Mouse (Mus musculus) subcutaneous adipose tissue, adult 2 months (tissue): ENCODE measurements around the gene Gm4301. TPM values are rescaled to one million over a fixed set of nuclear protein-coding genes. Genes with fewer than 3 reads are reported as not detected.

Experiments
- polyA plus RNA-seq: library from polyadenylated mRNA; depleted of rRNA; stranded (reverse); fragments of >200 nt; gene quantifications from 2 replicates; pipeline ENCODE4 v1.2.3, GENCODE M21; 2012; ENCODE audit warnings: low replicate concordance; rRNA removed

Gm4301 gene
- polyA plus RNA-seq, result not detected in 2 replicates

DNA sequence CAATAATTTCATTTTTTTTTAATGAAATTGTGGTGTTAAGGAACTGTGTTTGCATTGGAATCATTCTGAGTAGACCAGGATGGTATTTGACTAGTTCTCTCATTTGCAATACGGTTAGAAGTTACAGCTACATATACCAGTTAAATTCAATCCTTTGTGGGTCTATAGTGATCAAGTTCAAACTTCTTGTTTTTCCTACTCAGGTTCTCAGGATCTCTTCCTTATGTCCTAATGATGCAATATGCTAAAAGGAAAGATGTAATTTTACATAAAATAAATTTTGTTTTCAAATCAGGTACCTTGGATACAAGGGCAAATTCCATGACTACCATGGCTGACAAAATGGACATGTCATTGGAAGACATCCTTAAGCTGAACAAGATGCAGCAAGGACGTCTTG is at the start of gene Gm4301:
Gm4301 (plus strand) TSS at position 301 of the 400 bp plus-strand sequence.

GRCm38 (mm10) chr10:100340536-100340935 is 5.1 kb downstream of the Gm4301 start, which contains the start of gene Gm4302:
Gm4302 (plus strand) TSS chr10:100340836.

DNA sequence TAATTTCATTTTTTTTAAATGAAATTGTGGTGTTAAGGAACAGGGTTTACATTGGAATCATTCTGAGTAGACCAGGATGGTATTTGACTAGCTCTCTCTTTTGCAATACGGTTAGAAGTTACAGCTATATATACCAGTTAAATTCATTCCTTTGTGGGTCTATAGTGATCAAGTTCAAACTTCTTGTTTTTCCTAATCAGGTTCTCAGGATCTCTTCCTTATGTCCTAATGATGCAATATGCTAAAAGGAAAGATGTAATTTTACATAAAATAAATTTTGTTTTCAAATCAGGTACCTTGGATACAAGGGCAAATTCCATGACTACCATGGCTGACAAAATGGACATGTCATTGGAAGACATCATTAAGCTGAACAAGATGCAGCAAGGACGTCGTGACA is 10.2 kb downstream of the Gm4301 start, which contains the start of gene Gm4303:
Gm4303 (plus strand) TSS at position 301 of the 400 bp plus-strand sequence.

DNA sequence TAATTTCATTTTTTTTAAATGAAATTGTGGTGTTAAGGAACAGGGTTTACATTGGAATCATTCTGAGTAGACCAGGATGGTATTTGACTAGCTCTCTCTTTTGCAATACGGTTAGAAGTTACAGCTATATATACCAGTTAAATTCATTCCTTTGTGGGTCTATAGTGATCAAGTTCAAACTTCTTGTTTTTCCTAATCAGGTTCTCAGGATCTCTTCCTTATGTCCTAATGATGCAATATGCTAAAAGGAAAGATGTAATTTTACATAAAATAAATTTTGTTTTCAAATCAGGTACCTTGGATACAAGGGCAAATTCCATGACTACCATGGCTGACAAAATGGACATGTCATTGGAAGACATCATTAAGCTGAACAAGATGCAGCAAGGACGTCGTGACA is 15.3 kb downstream of the Gm4301 start, which contains the start of gene Gm4305:
Gm4305 (plus strand) TSS at position 301 of the 400 bp plus-strand sequence.

GRCm38 (mm10) chr10:100361038-100361437 is 25.6 kb downstream of the Gm4301 start, which contains the start of gene Gm4307:
Gm4307 (plus strand) TSS chr10:100361338.

DNA sequence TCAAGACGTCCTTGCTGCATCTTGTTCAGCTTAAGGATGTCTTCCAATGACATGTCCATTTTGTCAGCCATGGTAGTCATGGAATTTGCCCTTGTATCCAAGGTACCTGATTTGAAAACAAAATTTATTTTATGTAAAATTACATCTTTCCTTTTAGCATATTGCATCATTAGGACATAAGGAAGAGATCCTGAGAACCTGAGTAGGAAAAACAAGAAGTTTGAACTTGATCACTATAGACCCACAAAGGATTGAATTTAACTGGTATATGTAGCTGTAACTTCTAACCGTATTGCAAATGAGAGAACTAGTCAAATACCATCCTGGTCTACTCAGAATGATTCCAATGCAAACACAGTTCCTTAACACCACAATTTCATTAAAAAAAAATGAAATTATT is 47.0 kb downstream of the Gm4301 start, which contains the start of gene Gm4312:
Gm4312 (minus strand) TSS at position 101 of the 400 bp plus-strand sequence.

Other genes starting within 250 kb of the Gm4301 start
- gene Gm4302, start 5.2 kb downstream of the Gm4301 start, polyA plus RNA-seq, result not detected in 2 replicates
- gene Gm4303, start 10.3 kb downstream of the Gm4301 start, polyA plus RNA-seq, result not detected in 2 replicates
- gene Gm4305, start 15.4 kb downstream of the Gm4301 start, polyA plus RNA-seq, result not detected in 2 replicates
- not detected in 2 replicates for gene Gm4307, start 25.7 kb downstream of the Gm4301 start, polyA plus RNA-seq
- not detected in 2 replicates for gene Gm4312, start 46.9 kb downstream of the Gm4301 start, polyA plus RNA-seq
- gene Tmtc3, start 151.7 kb downstream of the Gm4301 start, polyA plus RNA-seq, result 7.8 and 13.0 TPM in 2 replicates
- 0.42 and 0.48 TPM in 2 replicates for gene Cep290, start 151.9 kb downstream of the Gm4301 start, polyA plus RNA-seq